Mouse (Mus musculus) testis, postnatal 10 days (tissue): ENCODE data around the gene Kat14.
"Not testable (repeated sequence)": the region's sequence is repeated elsewhere in the genome, so short reads cannot be mapped to it uniquely, and the experiment has no call there.

ENCODE experiments used
- DNase-seq: peaks from one replicate; pipeline ENCODE4 v3.0.0; 2021; ENCODE audit warnings: low spot score

Gene Kat14

DNA sequence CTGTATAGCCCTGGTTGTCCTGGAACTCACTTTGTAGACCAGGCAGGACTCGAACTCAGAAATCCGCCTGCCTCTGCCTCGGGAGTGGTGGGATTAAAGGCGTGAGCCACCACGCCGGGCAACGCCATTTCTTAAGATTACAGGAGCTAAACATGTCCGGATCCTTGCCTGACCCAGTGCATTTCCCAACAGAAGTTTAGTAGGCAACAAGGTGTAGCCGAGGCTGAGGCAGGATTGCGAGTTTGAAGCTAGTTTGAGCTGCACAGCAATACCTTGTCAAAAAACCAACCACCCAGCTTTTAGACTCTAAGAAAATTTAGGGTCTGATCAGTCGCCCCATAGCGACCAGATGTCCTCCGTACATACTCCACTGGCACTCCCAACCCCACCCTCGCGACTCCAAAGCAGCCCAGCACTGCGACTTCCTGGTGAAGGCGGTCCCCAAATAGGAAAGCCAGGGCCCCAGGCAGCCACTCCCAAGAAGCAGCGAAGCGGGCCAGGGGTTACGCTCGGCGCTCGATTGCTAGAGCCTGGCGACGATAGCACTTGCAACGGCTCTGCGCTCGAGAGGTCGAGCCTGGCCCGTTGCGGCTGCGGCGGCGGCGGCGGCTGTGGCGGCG is at the start of gene Kat14, which contains the start of gene Pet117:
Kat14 (plus strand) TSS at position 584 of the 620 bp plus-strand sequence.
Pet117 (plus strand) TSS at position 597 of the 620 bp plus-strand sequence.
- DNase-seq: peak; percentile 96

DNA sequence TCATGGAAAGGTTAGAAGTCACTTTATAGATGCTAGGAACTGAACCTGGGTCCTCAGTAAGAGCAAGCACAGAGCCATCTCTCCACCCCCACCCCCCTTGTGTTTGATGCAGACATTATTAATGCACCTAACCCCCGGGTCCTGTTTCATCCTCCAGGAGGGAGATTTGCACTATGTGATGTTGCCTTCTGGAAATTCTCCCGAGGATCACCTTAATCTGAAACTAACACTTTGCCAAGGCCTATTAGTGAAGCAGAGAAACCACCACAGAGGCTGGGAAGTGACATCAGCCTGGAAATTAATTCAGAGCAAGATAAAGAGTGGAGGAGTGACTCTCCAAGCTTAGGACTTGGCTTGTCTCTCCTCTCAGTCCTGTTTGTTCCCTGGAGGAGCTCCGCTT is 44.6 kb upstream of the Kat14 start:
- DNase-seq: no peak

DNA sequence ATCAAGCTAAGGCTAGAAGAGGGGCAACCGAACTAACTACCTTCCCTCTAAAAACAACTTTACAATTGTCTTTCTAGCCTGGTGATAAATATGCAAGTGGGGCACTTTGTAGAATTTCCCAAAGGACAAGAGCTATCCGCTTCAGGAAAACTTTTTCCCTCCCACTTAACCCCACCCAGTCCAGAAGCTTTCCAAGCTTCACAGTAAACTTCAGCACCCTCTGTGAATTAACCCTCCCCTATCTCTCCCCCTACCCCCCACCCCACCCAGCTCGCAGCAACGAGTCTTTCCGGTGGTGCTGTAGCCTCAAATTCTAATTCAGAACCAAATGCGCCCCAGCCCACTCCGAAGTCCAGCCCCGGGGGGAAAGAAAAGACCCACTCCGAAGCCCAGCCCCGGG is 39.3 kb upstream of the Kat14 start:
- DNase-seq: no peak

DNA sequence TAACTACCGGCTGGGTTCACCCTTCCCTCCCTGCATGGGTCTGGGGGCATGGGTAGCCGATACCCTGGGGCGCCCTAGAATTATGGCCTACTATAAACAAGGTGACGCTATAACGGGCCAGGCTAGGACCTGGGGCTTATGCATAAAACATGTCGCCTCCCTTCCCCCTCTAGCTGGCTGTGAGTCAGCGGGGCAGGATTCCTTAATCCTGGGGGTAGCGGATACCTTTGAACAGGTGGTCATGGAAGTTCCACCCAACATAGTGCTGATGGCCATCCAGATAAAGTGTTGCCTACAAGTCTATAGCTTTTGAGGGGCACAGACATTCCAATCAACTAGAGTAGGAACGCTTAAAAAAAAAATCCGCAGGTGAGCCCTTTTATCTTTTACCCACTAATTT is 38.8 kb upstream of the Kat14 start:
- DNase-seq: no peak

DNA sequence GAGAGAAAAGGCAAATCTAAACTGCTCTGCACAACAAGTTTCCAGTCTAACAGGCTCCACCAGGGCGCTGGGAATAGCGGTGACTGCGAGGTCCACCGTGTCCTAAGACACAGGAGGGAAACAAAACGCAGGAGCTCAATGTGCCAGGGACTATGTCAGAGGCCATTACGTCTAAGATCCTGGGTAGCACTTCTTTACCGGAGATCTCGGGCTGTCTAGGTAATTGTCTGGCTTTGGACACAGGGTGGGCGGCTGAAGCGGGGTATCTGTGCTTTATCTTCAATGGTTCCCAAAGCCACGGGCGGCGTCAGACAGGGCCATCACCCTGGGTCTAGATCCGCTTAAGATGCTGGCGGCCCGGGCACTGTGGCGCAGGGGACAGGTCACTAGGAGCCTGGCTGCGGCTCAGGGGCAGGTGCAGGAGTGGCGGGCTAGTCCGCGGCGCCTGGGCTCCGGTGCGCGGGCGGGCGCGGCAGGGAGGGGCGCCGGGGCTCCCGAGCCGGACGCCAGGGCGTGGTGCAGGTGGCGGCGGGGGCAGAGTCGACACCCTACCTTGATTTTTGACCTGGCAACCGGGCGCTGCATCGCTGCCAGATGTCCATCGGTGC is 38.3 kb upstream of the Kat14 start:
- peak; percentile 46 for DNase-seq

DNA sequence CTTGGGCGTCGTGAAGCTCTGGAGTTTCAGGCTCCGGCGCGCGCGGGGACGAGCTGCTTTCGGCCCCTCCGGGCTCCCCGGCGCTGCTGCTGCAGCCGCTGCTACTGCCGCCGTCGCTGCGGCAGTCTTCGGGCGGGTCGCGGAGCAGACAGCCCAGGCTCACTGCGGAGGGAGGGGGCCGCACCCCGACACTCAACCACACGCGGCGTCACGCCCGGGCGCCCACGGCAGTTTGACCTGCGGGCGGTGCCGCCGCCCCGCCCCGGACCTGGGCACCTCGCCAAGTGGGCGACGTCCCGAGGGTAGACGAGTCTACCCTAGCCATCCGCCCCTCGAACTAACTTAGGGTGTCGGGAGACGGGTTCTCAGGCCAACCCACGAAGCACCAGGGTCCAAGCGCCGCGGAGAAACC is 37.8 kb upstream of the Kat14 start:
- DNase-seq: peak; percentile 69

DNA sequence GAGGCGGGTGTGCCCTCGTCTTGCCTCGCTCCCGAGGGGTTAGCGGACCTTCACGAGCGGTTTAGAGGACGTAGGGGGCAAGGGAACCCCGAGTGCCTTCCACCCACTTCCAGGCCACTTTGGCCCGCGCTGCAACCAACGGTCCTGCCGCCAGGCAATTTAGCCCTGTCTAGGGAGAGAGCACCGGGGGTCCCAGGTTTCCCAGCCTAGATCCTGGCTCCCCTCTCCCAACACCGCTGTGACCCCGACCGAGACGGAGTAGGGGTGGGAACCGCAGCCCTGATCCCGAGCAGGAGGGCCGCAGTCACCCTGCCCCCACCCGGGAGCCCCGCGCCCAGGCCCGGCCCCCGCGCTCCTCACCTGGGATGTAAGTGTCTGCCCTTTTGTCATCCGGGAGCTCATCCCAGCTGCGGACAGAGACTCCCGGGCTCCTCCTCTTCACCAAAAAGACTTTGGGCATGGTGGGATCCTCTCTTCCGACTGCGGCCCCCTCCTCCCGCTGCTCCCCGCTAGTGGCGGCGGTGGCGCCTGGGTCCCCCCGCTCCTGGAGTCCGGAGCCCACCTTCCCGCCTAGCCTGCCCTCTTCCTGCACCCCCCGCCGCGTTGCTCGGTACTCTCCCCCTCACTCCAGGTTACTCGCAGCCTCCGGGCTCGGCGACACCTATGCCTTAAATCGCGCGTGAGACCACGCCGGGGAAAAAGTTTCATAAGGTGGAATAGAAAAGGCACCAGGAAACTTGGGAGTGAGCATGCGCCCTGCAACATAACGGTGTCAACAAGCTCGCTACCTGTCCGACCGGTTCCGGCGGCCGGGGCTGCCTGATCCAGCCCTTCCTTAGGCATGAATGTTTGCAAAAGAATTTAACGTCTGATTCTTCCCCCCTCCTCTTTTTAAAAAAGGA is 37.1 kb upstream of the Kat14 start, which contains the start of gene Ovol2:
Ovol2 (minus strand) TSS at position 746 of the 902 bp plus-strand sequence.
- DNase-seq: peak; percentile 51

DNA sequence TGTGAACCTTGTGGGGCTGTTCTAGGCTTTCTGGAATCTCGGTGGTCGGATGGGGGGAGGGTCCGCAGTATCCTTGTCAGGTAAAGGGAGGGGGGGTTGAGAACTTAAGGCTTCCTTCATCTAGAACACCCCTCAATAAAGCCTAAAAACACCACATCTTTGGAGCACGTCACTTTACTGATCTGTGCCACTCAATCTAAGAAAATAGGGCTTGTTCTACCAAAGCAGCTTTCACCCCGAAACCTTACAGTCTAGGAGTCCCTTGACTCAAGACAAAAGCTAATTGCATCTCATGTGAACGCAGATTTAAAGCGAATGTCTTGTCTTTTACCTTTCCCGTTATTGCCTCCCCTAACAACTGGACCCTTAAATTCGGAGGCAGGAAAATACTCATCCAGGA is 36.3 kb upstream of the Kat14 start:
- DNase-seq: no peak

DNA sequence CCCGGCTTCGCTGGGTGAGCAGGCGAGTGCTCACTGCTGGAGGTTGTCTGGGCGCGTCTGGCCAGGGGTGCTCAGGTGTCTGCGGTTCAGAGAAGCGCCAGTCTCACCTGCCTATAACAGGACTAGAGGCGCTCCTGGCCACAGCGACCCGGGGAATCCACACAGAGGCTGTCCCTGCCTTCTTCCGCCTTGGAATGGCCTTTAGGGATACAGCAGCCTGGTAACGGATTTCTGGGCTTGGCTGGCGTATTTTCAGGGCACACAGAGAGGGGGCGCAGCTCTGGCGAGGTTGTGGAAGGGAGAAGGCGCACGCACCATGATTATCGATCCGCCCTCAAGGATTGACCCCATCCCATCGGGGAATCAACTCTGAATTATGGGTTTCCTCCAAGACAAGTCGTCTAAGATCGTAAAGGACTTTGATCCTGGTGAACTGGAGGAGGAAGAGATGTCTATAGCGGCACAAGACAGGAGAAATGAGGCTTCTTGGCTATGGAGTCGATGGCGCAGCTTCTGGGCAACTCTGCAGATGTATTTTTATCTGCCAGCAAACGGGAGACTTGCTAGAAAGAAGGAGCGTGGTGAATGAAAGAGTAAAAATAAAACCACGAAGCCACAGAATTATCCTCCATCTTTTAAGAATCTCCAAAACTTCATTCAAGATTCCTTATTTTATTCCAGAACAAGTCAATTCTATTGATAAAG is 35.5 kb upstream of the Kat14 start:
- DNase-seq: no peak

DNA sequence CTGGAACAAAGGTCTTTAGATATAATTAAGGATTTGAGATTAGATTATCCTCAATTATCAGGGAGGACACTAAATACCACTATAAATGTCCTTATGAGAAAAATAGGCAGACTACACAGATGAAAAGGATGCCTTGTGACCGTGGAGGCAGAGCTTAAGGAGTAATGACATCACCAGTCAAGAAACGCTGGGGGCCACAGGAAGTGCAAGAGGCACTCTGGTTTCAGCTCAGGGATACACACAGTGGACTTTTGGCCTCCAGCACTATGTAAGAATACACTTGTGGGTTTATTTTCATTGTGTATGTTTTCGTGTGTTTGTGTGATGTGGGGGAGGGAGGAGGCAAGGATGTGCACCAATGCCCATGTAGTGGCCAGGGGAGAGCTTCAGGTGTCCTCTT is 31.6 kb upstream of the Kat14 start:
- DNase-seq: no peak

DNA sequence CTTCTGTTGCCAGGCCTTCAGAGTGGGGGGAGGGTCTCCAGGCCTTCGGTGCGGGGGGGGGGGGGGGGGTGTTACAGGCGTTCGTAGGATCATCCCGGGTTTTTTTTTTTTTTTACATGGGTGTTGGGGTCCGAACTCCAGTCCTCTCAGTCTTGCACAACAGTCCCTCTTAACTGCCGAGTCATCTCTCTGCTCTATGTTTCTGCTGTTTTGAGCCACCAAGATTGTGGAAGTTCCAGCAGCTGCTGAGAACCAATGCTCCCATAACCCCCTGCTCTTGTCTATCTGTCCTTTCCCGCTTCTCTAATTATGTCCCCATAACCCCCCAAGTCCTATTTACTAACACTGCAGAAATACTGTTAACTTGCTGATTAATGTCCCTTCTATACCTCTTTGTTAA is 31.1 kb upstream of the Kat14 start:
- no peak for DNase-seq

DNA sequence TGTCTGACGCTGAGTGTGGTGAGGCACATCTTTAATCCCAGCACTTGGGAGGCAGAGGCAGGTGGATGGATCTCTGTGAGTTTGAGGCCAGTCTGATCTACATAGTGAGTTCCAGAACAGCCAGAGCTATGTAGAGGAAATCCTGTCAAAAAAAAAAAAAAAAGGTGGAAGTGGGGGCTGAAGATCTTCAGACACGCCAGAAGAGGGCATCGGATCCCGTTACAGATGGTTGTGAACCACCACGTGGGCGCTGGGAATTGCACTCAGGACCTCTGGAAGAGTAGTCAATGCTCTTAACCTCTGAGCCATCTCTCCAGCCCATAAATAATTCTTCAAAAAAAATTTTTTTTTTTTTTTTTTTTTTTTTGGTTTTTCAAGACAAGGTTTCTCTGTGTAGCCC is 30.6 kb upstream of the Kat14 start:
- DNase-seq: not testable (repeated sequence)

DNA sequence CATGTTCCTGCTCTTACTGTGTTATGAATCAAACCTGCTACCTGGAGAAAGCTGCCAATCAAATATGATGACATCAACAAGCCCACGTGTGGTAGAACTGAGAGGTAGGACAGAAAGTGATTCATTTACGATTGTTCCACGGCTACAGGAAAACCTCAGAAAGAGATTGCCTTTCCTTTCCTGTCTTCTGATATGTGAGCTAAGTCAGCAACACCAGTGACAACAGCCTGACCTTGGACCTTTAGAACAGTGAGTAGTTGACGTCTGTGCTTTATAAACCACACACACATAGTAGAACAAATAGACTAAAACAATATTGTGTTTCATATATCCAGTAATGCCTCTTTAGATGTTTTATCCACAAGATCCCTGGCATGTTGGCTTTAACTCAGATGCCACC is 25.6 kb upstream of the Kat14 start:
- DNase-seq: no peak

DNA sequence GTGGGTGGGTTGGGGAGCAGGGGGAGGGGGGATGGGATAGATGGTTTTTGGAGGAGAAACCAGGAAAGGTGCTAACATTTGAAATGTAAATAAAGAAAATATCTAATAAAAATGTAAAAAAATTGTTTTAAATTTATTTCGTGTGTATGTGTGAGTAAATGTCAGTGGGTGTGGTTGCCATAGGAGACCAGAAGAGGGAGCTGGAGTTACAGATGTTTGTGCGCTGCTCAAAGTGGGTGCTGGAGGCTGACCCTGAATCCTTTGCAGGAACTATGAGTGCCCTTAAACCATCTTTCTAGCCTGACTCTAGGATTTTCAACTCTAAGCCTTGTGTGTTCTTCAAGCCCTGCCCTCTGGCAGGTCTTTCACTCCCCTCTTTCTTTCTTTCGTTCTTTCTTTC is 20.3 kb upstream of the Kat14 start:
- DNase-seq: no peak

DNA sequence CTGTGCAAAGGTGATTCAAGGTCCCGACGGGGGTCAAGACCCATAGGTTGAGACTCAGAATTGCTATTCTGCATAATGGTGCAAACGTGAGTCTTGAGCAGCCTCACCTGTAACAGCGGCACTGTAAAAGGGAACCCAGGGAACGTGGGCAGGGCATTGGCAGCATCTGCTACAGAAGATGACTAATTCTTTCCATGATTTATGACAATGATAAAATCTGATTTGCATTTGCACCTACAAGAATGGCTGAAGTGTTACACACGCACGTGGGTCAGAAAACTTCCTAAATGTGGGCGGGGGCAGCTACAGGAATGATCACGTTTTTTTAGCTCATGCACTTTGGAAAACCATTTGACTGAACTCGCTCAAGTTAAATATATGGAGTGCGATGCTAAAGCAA is 15.9 kb upstream of the Kat14 start:
- DNase-seq: no peak

DNA sequence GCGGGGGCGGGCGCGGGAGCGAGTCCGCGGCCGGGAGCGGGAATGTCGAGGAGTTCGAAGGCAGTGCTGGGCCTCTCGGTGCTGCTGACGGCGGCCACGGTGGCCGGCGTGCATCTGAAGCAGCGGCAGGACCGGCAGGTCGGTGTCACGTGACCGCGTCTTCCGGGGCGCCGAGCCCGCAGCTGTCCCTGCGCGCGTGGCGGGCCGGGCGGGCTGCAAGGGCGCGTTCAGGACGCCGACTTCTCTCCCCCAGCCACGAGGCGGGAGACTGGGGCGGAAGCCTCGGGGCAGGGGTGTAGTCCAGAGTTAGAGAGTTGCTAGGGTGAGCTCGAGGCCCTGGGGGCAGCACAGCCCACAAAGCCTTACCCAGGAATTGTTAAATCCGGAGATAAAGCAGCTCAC is 238 bp downstream of the Kat14 start:
- DNase-seq: no peak

DNA sequence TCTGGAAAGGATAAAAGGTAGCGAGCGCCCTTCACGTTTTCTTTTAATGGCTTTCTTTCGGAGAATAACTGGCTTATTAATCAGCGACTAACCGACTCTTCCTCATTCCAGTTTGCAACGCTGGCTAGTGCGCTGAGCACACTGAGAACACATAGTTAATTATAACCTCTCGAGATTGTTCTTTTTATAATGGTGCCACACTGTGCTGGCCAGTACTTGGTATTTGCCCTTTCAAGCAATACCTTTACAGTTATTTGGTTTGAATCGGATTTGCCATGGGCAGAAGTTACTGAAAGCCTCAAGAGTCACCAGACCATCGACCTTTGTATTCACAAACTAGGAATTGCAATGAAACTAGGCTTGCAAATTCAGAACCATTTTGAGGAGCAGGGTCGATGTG is 728 bp downstream of the Kat14 start:
- DNase-seq: no peak

DNA sequence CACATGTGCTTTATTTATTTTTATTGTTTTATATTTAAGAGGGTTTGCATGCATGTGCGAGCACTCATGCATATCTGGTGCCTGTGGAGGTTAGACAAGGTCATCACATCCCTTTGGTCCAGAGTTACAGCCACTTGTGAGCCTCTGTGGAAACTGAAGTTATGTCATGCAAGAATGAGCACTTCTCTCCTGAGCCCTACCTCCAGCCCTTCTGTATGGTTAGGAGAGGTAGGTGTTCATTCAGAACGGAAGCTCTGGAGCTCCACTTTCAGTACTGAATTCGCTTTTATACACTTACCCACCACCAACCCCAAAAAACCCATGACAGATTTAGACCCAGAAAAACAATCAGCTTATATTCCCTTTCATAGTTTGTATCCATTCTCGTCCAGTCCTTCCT is 2.8 kb downstream of the Kat14 start:
- no peak for DNase-seq

DNA sequence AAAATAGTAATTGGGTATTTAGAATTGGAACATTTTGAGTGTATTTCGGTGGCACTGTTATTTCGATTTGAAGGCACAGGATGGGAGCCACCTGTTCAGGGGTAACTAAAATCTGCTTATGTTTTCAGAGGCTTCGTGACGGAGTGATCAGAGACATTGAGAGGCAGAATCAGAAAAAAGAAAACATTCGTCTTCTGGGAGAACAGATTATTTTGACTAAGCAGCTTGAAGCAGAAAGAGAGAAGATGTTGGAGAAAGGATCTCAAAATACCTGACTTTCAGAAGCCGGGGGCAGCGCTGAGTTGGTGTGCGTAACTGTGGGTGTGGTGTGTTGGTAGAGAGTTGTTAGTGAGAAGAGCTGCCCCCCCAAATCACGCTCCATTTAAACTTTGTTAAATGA is 4.3 kb downstream of the Kat14 start:
- DNase-seq: no peak

DNA sequence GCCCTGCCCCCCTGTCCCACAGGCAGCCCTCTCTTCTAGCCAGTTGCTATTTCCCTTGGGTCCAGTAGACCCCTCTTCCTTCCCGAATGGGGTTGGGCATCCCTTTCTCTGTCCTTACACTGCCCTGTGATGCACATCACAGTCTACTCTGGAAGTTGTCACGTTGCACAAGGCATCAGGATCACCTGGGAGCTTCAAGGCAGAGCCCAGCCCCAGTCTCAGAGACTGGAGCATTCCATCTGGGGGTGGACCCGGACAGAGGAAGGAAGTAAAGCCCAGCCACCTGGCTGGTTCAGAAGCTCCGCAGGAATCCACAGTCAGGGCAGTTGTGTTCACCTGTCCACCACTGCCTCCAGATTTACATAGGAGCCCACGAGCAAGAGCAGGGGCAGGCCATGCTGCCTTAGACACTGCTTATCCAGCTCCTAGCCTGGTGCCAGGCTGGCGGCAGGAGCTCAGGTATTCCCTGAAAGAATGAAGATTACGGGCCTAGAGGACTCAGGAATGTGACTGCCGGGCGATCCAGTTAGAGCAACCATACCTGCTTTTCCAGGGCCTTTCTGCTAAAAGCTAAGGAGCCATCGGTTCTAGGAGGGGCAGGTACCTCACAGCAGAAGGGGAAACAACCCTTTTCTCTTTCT is 6.4 kb downstream of the Kat14 start:
- DNase-seq: no peak

DNA sequence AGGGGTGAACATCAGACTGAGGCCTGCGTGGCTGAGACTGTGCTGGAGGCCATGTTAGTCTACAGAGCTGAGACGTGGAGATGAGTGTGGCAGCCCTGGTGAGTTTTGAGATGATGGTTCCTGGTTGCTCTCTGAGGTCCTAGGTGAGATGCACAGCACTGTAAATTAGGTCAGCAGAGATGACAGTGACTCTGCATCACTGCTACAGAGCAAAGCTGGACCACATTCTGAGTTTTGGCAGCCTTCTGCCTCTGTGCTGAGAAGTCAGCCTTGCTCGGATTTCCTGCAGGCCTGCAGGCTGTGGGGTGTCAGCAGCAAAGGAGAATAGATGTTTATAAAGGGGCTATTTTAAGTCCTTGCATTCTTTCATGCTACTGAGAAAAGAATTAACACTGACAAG is 12.5 kb downstream of the Kat14 start:
- no peak for DNase-seq

DNA sequence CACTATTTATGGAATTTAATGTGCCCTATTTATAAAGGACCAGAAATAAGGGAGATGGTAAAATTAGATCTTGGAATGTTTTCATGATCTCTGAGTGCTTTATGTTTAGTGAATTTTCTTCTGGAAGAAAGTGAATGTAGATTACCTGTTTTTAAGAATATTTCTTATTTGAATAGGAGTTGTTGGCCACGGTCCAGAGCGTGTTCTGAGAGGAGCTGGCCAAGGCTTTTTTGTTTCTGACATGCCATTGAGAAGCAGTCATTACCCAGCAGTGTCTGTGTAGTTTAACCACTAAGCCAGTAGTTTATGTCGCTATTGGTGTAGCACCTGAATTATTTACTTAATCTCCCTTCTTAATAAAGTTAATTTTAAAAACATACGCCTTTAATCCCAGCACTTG is 13.0 kb downstream of the Kat14 start:
- no peak for DNase-seq
